Mouse (Mus musculus): Measurements from ENCODE around the gene Basp1. TPM values are rescaled to one million over a fixed set of nuclear protein-coding genes. Genes with fewer than 3 reads are reported as not detected.

Basp1 gene
- polyA plus RNA-seq, 1 experiment = 164 TPM

DNA sequence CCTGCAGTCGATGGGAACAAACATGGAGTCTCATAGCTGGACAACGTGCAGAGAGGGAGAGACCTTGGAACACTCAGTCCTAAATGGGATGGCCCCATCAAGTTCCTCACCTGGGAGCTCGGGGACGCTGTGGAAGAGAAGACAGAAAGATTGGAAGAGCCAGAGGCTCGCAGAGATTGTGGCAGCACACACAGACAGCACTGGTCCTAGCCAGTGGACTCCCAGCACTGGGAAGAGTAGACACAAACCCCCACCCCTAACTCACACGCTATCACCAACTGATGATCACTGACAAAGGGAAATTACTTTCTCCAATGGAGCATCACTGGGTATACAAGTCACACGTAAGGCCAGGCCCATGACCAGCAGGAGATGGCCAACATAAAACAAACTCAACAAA is 15.4 kb upstream of the Basp1 start:
- Histone ChIP-seq H3ac (ENCODE audit: control insufficient read depth, insufficient read length, low read depth) (no peak overlapping the region), H3K27me3 (ENCODE audit: control insufficient read depth, insufficient read depth, insufficient read length) (no peaks in the 10 kb centered on the region), H3K79me3 (ENCODE audit: low read depth) (no peaks in the 10 kb centered on the region), H3K4me3 (ENCODE audit: insufficient read depth, poor library complexity, severe bottlenecking) (no peak overlapping the region), H3K36me3 (ENCODE audit: control insufficient read depth, insufficient read depth) (no peaks in the 10 kb centered on the region), H3K79me2 (ENCODE audit: control insufficient read depth, insufficient read depth) (no peaks in the 10 kb centered on the region)
- no peak for TF ChIP-seq CEBPB (IDR thresholded peaks at IDR 0.05; ENCODE audit: low read depth)
- TF ChIP-seq MYOG (IDR thresholded peaks at IDR 0.05; ENCODE audit: control insufficient read depth, extremely low read depth, insufficient read length) = no peak
- TF ChIP-seq MAX (IDR thresholded peaks at IDR 0.05) = no peak
- no peak for TF ChIP-seq FOSL1 (IDR thresholded peaks at IDR 0.05; ENCODE audit: insufficient read depth, low read length, poor library complexity, severe bottlenecking)
- no peak for TF ChIP-seq MYOD1 (IDR thresholded peaks at IDR 0.05; ENCODE audit: control insufficient read depth, insufficient read length, low read depth)
- TF ChIP-seq CTCF (IDR thresholded peaks at IDR 0.05; ENCODE audit: control insufficient read depth, insufficient read depth, insufficient read length) = no peak
- no peak for TF ChIP-seq USF1 (IDR thresholded peaks at IDR 0.05; ENCODE audit: low read depth)

DNA sequence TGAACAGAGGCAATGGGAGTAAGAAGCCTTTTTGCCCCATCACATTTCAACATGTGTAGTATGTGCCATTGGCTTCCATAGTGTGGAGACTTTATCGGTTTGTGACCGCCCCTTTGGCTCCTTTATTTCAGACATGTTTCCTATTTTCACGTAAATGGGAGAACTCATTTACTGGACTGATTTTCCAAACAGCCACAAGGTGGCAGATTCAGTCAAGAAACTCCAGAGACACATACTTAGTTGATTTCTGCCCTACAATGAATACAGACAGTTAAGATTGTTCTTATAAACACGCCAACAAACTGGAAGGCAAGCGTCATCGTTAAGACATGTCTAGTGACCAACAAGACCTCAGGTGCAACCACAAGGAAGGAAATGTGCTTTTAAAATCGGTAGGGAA is 15.0 kb upstream of the Basp1 start:
- H3ac ChIP-seq (ENCODE audit: control insufficient read depth, insufficient read length, low read depth) = no peak overlapping the region
- H3K79me2 ChIP-seq (ENCODE audit: control insufficient read depth, insufficient read depth) = no peaks in the 10 kb centered on the region
- H3K4me3 ChIP-seq (ENCODE audit: insufficient read depth, poor library complexity, severe bottlenecking) = no peak overlapping the region
- TF ChIP-seq CTCF (IDR thresholded peaks at IDR 0.05; ENCODE audit: control insufficient read depth, insufficient read depth, insufficient read length) (peak; percentile 4), CEBPB (IDR thresholded peaks at IDR 0.05; ENCODE audit: low read depth) (no peak)
- H3K27me3 ChIP-seq (ENCODE audit: control insufficient read depth, insufficient read depth, insufficient read length) = no peaks in the 10 kb centered on the region
- no peaks in the 10 kb centered on the region for H3K79me3 ChIP-seq (ENCODE audit: low read depth)
- no peaks in the 10 kb centered on the region for H3K36me3 ChIP-seq (ENCODE audit: control insufficient read depth, insufficient read depth)

DNA sequence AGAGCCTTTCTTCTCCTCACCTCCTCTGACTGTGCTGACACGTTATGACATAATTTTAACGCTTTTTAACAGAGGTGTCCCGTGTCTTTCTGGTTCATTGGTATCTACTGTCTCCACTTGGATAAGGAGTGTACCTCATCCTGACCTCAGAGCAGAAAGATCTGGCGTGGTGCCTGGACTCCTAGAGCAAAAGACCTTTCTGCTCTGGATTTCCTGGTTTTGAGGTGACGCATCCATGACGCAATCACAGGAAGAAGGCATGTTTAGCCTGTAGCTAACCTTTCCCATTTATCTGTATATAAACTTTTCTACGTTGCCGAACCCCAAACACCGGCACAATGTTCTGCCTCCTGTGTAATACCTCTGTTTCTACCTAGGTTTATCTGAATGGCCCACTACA is 6.7 kb upstream of the Basp1 start:
- no peaks in the 10 kb centered on the region for H3K36me3 ChIP-seq (ENCODE audit: control insufficient read depth, insufficient read depth)
- no peaks in the 10 kb centered on the region for H3K27me3 ChIP-seq (ENCODE audit: control insufficient read depth, insufficient read depth, insufficient read length)
- peak; percentile 79 for TF ChIP-seq CEBPB (IDR thresholded peaks at IDR 0.05; ENCODE audit: low read depth)
- TF ChIP-seq MYOD1 (IDR thresholded peaks at IDR 0.05; ENCODE audit: control insufficient read depth, insufficient read length, low read depth) = no peak
- no peaks in the 10 kb centered on the region for H3K79me2 ChIP-seq (ENCODE audit: control insufficient read depth, insufficient read depth)
- H3ac ChIP-seq (ENCODE audit: control insufficient read depth, insufficient read length, low read depth) = no peak overlapping the region
- H3K4me3 ChIP-seq (ENCODE audit: insufficient read depth, poor library complexity, severe bottlenecking) = no peak overlapping the region
- no peaks in the 10 kb centered on the region for H3K79me3 ChIP-seq (ENCODE audit: low read depth)

DNA sequence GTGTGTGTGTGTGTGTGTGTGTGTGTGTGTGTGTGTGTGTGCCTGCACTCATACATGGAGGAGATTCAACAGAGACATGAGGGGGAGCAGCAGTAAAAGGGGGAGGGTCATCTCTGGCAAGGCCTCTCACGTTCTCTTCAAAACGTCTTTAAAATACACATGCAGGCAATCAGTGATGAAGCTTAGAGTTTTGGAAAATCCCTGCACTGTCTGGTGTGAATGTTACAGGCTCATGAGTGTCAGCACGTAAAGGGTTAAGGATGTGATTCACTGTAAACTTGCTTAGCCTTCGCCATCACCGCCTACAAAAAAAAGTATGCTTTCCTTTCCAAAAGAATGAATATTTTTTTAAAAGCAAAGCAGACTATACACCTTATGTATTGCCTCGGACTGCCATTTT is 2.8 kb upstream of the Basp1 start:
- Histone ChIP-seq H3K27me3 (ENCODE audit: control insufficient read depth, insufficient read depth, insufficient read length) (no peaks in the 10 kb centered on the region), H3ac (ENCODE audit: control insufficient read depth, insufficient read length, low read depth) (no peak overlapping the region), H3K4me3 (ENCODE audit: insufficient read depth, poor library complexity, severe bottlenecking) (no peak overlapping the region), H3K79me2 (ENCODE audit: control insufficient read depth, insufficient read depth) (peaks cover 22% of the 10 kb centered on the region), H3K36me3 (ENCODE audit: control insufficient read depth, insufficient read depth) (peaks cover 3% of the 10 kb centered on the region), H3K79me3 (ENCODE audit: low read depth) (peaks cover 13% of the 10 kb centered on the region)
- TF ChIP-seq CTCF (IDR thresholded peaks at IDR 0.05; ENCODE audit: control insufficient read depth, insufficient read depth, insufficient read length) = no peak
- TF ChIP-seq CEBPB (IDR thresholded peaks at IDR 0.05; ENCODE audit: low read depth) = no peak
- no peak for TF ChIP-seq USF1 (IDR thresholded peaks at IDR 0.05; ENCODE audit: low read depth)
- no peak for TF ChIP-seq MYOD1 (IDR thresholded peaks at IDR 0.05; ENCODE audit: control insufficient read depth, insufficient read length, low read depth)
- no peak for TF ChIP-seq MYOG (IDR thresholded peaks at IDR 0.05; ENCODE audit: control insufficient read depth, extremely low read depth, insufficient read length)
- TF ChIP-seq FOSL1 (IDR thresholded peaks at IDR 0.05; ENCODE audit: insufficient read depth, low read length, poor library complexity, severe bottlenecking) = no peak
- no peak for TF ChIP-seq MAX (IDR thresholded peaks at IDR 0.05)

DNA sequence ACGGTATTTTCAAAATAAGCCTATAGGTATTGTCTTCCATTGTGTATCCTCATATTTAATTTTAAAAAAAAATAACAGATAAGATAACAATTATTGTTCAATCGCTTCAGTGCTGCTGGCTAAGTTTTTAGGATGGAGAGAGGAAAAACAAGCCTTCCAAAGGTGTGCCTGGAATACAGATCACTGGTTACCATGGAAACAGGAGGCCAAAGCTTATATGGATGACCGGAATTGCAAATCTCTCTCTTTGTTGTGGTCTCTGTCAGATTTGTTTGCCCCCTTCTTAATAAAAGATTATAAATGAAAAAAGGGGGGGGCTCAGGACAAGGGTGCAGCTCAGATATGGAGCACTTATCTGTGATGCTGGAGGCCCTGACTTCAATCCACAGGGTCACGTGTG is 2.4 kb upstream of the Basp1 start:
- Histone ChIP-seq H3K79me2 (ENCODE audit: control insufficient read depth, insufficient read depth) (peaks cover 26% of the 10 kb centered on the region), H3ac (ENCODE audit: control insufficient read depth, insufficient read length, low read depth) (no peak overlapping the region), H3K27me3 (ENCODE audit: control insufficient read depth, insufficient read depth, insufficient read length) (no peaks in the 10 kb centered on the region), H3K4me3 (ENCODE audit: insufficient read depth, poor library complexity, severe bottlenecking) (no peak overlapping the region), H3K79me3 (ENCODE audit: low read depth) (peaks cover 17% of the 10 kb centered on the region), H3K36me3 (ENCODE audit: control insufficient read depth, insufficient read depth) (peaks cover 7% of the 10 kb centered on the region)
- TF ChIP-seq MYOD1 (IDR thresholded peaks at IDR 0.05; ENCODE audit: control insufficient read depth, insufficient read length, low read depth) = no peak
- no peak for TF ChIP-seq MYOG (IDR thresholded peaks at IDR 0.05; ENCODE audit: control insufficient read depth, extremely low read depth, insufficient read length)
- TF ChIP-seq MAX (IDR thresholded peaks at IDR 0.05) = no peak
- no peak for TF ChIP-seq CTCF (IDR thresholded peaks at IDR 0.05; ENCODE audit: control insufficient read depth, insufficient read depth, insufficient read length)
- TF ChIP-seq USF1 (IDR thresholded peaks at IDR 0.05; ENCODE audit: low read depth) = no peak
- no peak for TF ChIP-seq FOSL1 (IDR thresholded peaks at IDR 0.05; ENCODE audit: insufficient read depth, low read length, poor library complexity, severe bottlenecking)
- TF ChIP-seq CEBPB (IDR thresholded peaks at IDR 0.05; ENCODE audit: low read depth) = no peak

DNA sequence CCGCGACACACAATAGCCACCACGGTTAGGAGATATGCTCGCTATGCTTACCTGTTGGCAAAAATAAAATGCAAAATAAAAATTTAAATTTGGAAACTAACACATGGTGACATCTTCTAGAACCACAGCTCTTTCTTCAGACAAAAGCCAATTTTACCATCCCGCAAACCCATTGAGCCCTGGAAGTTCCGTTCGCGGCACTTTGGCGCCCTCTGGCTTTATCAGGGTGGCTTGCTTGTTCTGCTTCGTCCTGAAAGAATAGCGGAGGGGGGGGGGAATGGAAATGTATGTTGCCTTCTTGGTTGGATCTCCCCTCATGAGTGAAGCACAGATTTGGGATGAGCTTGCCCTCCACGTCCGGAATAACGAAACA is 1.2 kb upstream of the Basp1 start:
- Histone ChIP-seq H3K79me3 (ENCODE audit: low read depth) (peaks cover 29% of the 10 kb centered on the region), H3K27me3 (ENCODE audit: control insufficient read depth, insufficient read depth, insufficient read length) (no peaks in the 10 kb centered on the region), H3K4me3 (ENCODE audit: insufficient read depth, poor library complexity, severe bottlenecking) (peak overlapping the region; percentile 87), H3K79me2 (ENCODE audit: control insufficient read depth, insufficient read depth) (peaks cover 39% of the 10 kb centered on the region), H3K36me3 (ENCODE audit: control insufficient read depth, insufficient read depth) (peaks cover 19% of the 10 kb centered on the region), H3ac (ENCODE audit: control insufficient read depth, insufficient read length, low read depth) (peak overlapping the region; percentile 79)
- TF ChIP-seq FOSL1 (IDR thresholded peaks at IDR 0.05; ENCODE audit: insufficient read depth, low read length, poor library complexity, severe bottlenecking) (no peak), MYOD1 (IDR thresholded peaks at IDR 0.05; ENCODE audit: control insufficient read depth, insufficient read length, low read depth) (no peak), MAX (IDR thresholded peaks at IDR 0.05) (peak; percentile 3), CTCF (IDR thresholded peaks at IDR 0.05; ENCODE audit: control insufficient read depth, insufficient read depth, insufficient read length) (peak; percentile 83), MYOG (IDR thresholded peaks at IDR 0.05; ENCODE audit: control insufficient read depth, extremely low read depth, insufficient read length) (no peak), CEBPB (IDR thresholded peaks at IDR 0.05; ENCODE audit: low read depth) (no peak)
